Mouse (Mus musculus): Measurements from ENCODE around the gene 4933416C03Rik. TPM values are rescaled to one million over a fixed set of nuclear protein-coding genes. Genes with fewer than 3 reads are reported as not detected.
A peak's percentile ranks its signal among the peaks of the same experiment; 100 is the strongest.

Gene 4933416C03Rik
- not detected in 2 replicates for total RNA-seq (2014; rRNA removed)
- polyA plus RNA-seq (2015; fragmentation: Nextera tagmentation; extraction: Ambion mirVana), result 0.13 and 0.18 TPM in 2 replicates

DNA sequence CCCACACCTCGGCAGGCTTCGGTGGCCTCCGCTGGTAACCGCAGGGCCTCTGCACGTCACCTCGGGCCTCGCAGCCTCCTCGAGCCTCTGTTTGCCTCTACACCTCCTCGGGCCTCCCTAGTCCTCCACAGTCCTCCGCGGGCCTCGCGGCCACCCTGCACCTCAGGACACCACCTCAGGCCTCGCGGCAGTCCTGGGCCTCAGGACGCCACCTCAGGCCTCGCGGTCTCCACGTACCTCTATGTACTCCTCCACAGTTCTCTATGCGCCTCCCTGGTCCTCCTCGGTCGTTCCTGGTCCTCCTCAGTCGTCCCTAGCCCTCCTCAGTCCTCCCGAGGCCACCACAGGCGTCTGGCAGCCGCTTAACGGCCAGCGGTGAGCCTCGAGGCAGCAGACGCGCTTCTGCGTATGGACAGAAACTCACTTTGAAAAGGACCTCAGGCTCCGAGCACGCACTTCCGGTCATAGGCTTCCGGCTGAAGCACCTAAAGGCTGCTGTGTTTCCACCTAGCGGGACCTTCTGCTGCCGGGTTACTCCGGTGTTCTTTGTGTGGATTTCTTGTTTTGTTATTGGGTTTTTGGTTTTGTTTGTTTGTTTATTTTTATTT lies at the start of gene 4933416C03Rik:
TSS of gene 4933416C03Rik (minus strand) at position 51 of the 608 bp plus-strand sequence.
- Histone ChIP-seq H3K27me3 (ENCODE audit: insufficient read depth, low read length) (no peaks in the 10 kb centered on the region), H3K27ac (no peak within 1 kb of the TSS), H3K9ac (replicated peaks; ENCODE audit: low read length) (no peak within 1 kb of the TSS), H3K4me3 (ENCODE audit: low read length) (no peak within 1 kb of the TSS), H3K9me3 (ENCODE audit: low read length) (no peaks in the 10 kb centered on the region), H3K36me3 (ENCODE audit: insufficient read depth, low read length) (no peaks in the 10 kb centered on the region), H3K4me2 (ENCODE audit: low read depth, low read length) (no peak within 1 kb of the TSS), H3K4me1 (ENCODE audit: insufficient read depth, low read length) (no peaks in the 10 kb centered on the region)
- DNase-seq (ENCODE audit: low spot score), result no peak
- 95% methylated on average over 38 of the region's 39 CpGs for WGBS
- no peak for ATAC-seq
- TF ChIP-seq CTCF (IDR thresholded peaks at IDR 0.05; ENCODE audit: low read depth), result no peak

DNA sequence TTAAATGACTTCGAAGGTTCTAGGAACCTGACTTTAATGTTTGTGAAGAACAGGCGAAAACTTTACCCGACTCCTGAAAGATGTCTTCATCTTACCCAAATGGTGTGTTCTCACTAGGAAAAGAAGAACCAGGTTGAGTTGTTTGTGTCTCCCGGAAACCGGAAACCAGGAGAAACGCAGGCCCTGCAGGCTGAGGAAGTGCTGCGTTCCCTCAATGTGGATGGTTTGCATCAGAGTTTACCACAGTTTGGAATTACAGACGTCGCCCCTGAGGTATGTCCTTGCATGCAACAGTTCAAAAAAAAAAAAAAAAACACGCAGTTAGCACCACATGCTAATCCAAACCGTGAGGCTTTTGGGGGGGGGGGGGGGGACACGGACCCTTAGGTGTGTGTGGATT lies 48.6 kb upstream of the 4933416C03Rik start:
- 82% methylated on average over 11 of the region's 12 CpGs for WGBS

DNA sequence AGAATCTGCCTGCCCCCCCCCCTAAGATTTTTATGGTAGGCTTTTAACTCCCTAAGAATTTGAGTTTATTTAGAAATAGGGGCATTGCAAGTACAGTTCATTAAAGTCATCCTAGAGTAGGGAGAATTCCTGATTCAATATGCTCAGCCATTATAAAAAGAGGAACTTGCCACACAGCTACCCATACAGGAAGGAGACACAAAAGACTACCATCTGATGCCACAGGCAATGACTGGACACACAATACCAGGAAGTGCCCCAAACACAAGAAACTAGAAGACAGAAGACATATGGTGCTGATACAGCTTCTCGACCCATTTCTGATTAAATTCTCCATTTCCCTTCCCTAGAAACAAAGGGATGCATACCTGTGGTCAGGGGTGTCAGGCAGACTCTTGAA lies 43.0 kb upstream of the 4933416C03Rik start:
- H3K36me3 ChIP-seq (ENCODE audit: insufficient read depth, low read length), result no peaks in the 10 kb centered on the region

More for the DNA sequence above, 48.6 kb upstream of the 4933416C03Rik start:
- Histone ChIP-seq H3K27ac (no peak overlapping the region), H3K36me3 (ENCODE audit: insufficient read depth, low read length) (no peaks in the 10 kb centered on the region), H3K9me3 (ENCODE audit: low read length) (no peaks in the 10 kb centered on the region), H3K27me3 (ENCODE audit: insufficient read depth, low read length) (no peaks in the 10 kb centered on the region), H3K4me3 (ENCODE audit: low read length) (no peak overlapping the region), H3K4me1 (ENCODE audit: insufficient read depth, low read length) (no peaks in the 10 kb centered on the region), H3K4me2 (ENCODE audit: low read depth, low read length) (no peak overlapping the region), H3K9ac (replicated peaks; ENCODE audit: low read length) (no peak overlapping the region)
- TF ChIP-seq CTCF (IDR thresholded peaks at IDR 0.05; ENCODE audit: low read depth), result no peak
- ATAC-seq (no peak), DNase-seq (ENCODE audit: low spot score) (no peak)

DNA sequence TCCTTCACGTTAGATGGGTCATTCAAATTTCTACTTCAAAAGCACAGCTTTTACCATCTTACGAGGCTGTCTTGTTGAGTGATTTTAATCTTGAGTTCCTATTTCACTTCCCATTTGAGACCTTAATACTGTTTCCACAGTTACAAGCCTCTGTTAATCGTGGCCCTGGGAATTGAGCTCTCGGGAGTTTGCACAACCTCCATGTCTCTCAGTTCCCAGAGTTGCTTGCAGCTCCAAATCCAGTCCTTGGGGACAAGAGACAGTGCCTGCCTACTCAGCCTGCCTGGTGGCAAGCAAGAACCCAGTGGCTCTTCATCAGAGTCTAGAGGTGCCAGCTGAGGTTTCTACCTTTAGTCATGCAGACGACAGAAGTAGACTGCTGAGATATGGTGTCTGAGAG lies 41.0 kb upstream of the 4933416C03Rik start:
- Histone ChIP-seq H3K36me3 (ENCODE audit: insufficient read depth, low read length) (no peaks in the 10 kb centered on the region), H3K27me3 (ENCODE audit: insufficient read depth, low read length) (no peaks in the 10 kb centered on the region), H3K4me1 (ENCODE audit: insufficient read depth, low read length) (no peaks in the 10 kb centered on the region), H3K9ac (replicated peaks; ENCODE audit: low read length) (no peak overlapping the region), H3K27ac (no peak overlapping the region), H3K4me2 (ENCODE audit: low read depth, low read length) (no peak overlapping the region), H3K4me3 (ENCODE audit: low read length) (no peak overlapping the region), H3K9me3 (ENCODE audit: low read length) (no peaks in the 10 kb centered on the region; the same call in 1 of the 2 replicates)
- 78% methylated on average over 5 of the region's 5 CpGs for WGBS
- ATAC-seq (no peak), DNase-seq (ENCODE audit: low spot score) (peak; percentile 25)
- TF ChIP-seq CTCF (IDR thresholded peaks at IDR 0.05; ENCODE audit: low read depth), result no peak

More for the DNA sequence above, 43.0 kb upstream of the 4933416C03Rik start:
- Histone ChIP-seq H3K4me2 (ENCODE audit: low read depth, low read length) (no peak overlapping the region), H3K27ac (no peak overlapping the region), H3K9ac (replicated peaks; ENCODE audit: low read length) (no peak overlapping the region), H3K27me3 (ENCODE audit: insufficient read depth, low read length) (no peaks in the 10 kb centered on the region), H3K4me3 (ENCODE audit: low read length) (no peak overlapping the region), H3K4me1 (ENCODE audit: insufficient read depth, low read length) (no peaks in the 10 kb centered on the region), H3K9me3 (ENCODE audit: low read length) (no peaks in the 10 kb centered on the region; the same call in 1 of the 2 replicates)
- ATAC-seq, result no peak
- DNase-seq (ENCODE audit: low spot score), result no peak
- WGBS, result 86% methylated on average over 1 of the region's 1 CpGs
- no peak for TF ChIP-seq CTCF (IDR thresholded peaks at IDR 0.05; ENCODE audit: low read depth)

DNA sequence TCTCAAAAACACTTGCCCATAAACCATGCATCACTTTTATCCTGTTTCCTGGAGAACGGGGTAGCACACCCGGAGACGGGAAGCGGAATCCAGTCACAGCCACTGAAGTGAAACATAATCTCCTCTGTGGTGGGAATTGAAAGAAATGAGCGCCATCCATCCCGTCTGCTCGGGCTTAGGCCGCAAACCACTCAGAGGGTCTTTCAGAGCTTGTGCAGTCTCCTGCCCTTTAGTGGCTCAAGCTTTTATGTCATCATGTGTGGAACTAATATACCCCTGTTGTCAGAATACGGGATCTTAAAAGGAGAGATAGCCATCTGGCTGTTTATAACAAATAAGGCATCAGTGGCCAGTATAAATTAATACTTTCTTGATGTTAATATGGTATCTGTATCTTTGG lies 32.4 kb upstream of the 4933416C03Rik start:
- no peak overlapping the region for H3K27ac ChIP-seq
- ATAC-seq, result no peak
- H3K4me1 ChIP-seq (ENCODE audit: insufficient read depth, low read length), result no peaks in the 10 kb centered on the region
- H3K27me3 ChIP-seq (ENCODE audit: insufficient read depth, low read length), result no peaks in the 10 kb centered on the region
- H3K9ac ChIP-seq (replicated peaks; ENCODE audit: low read length), result no peak overlapping the region
- 24% methylated on average over 9 of the region's 9 CpGs for WGBS
- no peaks in the 10 kb centered on the region for H3K36me3 ChIP-seq (ENCODE audit: insufficient read depth, low read length)
- no peak overlapping the region for H3K4me3 ChIP-seq (ENCODE audit: low read length)
- DNase-seq (ENCODE audit: low spot score), result peak; percentile 21
- H3K9me3 ChIP-seq (ENCODE audit: low read length), result no peaks in the 10 kb centered on the region
- no peak overlapping the region for H3K4me2 ChIP-seq (ENCODE audit: low read depth, low read length)
- no peak for TF ChIP-seq CTCF (IDR thresholded peaks at IDR 0.05; ENCODE audit: low read depth)

DNA sequence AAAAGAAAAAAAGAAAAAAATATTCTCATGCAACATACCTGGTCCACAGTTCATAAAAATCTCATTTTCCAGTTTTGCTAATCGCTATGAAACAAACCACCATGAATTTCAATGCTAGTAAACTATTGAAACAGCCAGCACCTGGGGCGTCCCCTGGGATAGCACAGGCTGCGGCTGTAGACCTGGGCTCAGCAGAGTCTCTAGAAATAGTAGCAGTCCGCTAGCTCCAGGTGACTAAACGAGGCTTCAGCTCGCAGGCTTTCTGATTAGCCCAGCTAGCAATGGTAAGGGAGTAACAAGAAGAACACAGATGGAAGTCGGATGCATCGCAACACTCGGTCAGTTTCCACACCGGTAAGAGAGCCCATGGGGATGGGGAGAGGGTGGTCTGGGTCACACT lies 30.0 kb upstream of the 4933416C03Rik start:
- H3K9me3 ChIP-seq (ENCODE audit: low read length), result no peaks in the 10 kb centered on the region
- no peak for TF ChIP-seq CTCF (IDR thresholded peaks at IDR 0.05; ENCODE audit: low read depth)
- no peak overlapping the region for H3K27ac ChIP-seq
- H3K9ac ChIP-seq (replicated peaks; ENCODE audit: low read length), result no peak overlapping the region
- H3K36me3 ChIP-seq (ENCODE audit: insufficient read depth, low read length), result no peaks in the 10 kb centered on the region
- 82% methylated on average over 10 of the region's 10 CpGs for WGBS
- ATAC-seq (no peak), DNase-seq (ENCODE audit: low spot score) (no peak)
- H3K4me3 ChIP-seq (ENCODE audit: low read length), result no peak overlapping the region
- no peak overlapping the region for H3K4me2 ChIP-seq (ENCODE audit: low read depth, low read length)
- H3K4me1 ChIP-seq (ENCODE audit: insufficient read depth, low read length), result no peaks in the 10 kb centered on the region
- H3K27me3 ChIP-seq (ENCODE audit: insufficient read depth, low read length), result no peaks in the 10 kb centered on the region

DNA sequence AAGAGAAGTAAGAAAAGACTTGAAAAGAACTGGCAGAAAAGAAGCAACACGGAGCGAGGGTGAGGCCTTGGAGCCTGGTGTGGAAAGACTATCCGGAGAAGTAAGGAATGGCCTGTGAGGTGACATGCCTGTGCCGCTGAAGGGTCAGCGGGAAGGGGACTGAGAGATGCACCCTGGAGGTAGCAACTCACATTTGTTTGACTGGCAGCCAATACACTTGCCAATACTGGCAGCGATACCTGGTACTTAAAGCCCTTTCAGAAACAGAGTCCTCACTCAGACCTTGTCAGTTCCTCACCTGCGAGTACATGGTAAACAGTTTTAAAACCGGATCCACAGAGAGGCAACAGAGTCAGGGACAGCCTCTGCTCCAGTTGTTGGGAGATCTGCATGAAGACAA lies 26.5 kb upstream of the 4933416C03Rik start:
- H3K9ac ChIP-seq (replicated peaks; ENCODE audit: low read length), result no peak overlapping the region
- DNase-seq (ENCODE audit: low spot score), result no peak
- no peak for ATAC-seq
- H3K27ac ChIP-seq, result no peak overlapping the region
- no peaks in the 10 kb centered on the region for H3K4me1 ChIP-seq (ENCODE audit: insufficient read depth, low read length)
- no peak overlapping the region for H3K4me3 ChIP-seq (ENCODE audit: low read length)
- no peaks in the 10 kb centered on the region for H3K9me3 ChIP-seq (ENCODE audit: low read length)
- 93% methylated on average over 8 of the region's 8 CpGs for WGBS
- H3K4me2 ChIP-seq (ENCODE audit: low read depth, low read length), result no peak overlapping the region
- no peaks in the 10 kb centered on the region for H3K27me3 ChIP-seq (ENCODE audit: insufficient read depth, low read length)
- no peaks in the 10 kb centered on the region for H3K36me3 ChIP-seq (ENCODE audit: insufficient read depth, low read length)
- TF ChIP-seq CTCF (IDR thresholded peaks at IDR 0.05; ENCODE audit: low read depth), result no peak
